Mouse (Mus musculus) bone marrow macrophage, adult 2 months (primary cell): ENCODE data around the gene Tmem120b.

Experiments
- CTCF ChIP-seq: IDR thresholded peaks from 2 replicates; pipeline ENCODE4 v1.5.1; 2012; ENCODE audit warnings: low read depth, mild to moderate bottlenecking, low read length, moderate library complexity
- POLR2A ChIP-seq: IDR thresholded peaks from 2 replicates; pipeline ENCODE4 v1.6.1; 2012; ENCODE audit warnings: mild to moderate bottlenecking, low read depth, low read length, borderline replicate concordance

DNA sequence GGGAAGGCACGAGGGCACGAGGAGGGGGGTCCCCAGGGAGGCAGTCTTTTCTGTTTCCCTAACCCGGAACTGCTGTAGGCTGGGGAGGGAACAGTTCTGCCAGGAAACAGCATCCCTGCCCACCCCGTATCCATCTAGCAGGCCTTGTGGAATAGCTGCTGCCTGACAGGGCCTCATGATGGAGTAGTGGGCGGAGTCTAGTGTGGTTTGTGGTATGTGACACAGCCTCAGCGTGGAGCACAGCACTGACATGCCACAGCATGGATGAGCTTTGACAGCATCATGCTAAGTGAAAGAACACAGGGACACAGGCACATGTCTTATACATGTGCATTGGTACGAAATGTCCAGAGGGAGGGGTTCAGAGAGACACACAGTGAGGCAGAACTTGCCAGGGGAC lies 34.2 kb downstream of the Tmem120b start:
- TF ChIP-seq CTCF: no peak
- TF ChIP-seq POLR2A: no peak
